Mouse (Mus musculus): Measurements from ENCODE around the gene Gm7714. TPM values are rescaled to one million over a fixed set of nuclear protein-coding genes. Genes with fewer than 3 reads are reported as not detected.

Gene Gm7714
- total RNA-seq (2023): not detected

GRCm38 (mm10) chr5:88268619-88269018 is at the start of gene Gm7714:
TSS of gene Gm7714 (plus strand) at chr5:88268919.

GRCm38 (mm10) chr5:88317012-88317411 is 48.3 kb downstream of the Gm7714 start, which contains the start of gene Prol1:
TSS of gene Prol1 (plus strand) at chr5:88317312.

Other genes with a start within 250 kb of the Gm7714 start
- gene Smr2, start 182.4 kb upstream of the Gm7714 start, total RNA-seq (2023): not detected
- not detected for gene Gm11116, start 157.4 kb upstream of the Gm7714 start, total RNA-seq (2023)
- not detected for gene Gm11115, start 114.8 kb upstream of the Gm7714 start, total RNA-seq (2023)
- not detected for gene Prol1, start 48.4 kb downstream of the Gm7714 start, total RNA-seq (2023)
- gene Amtn, start 107.2 kb downstream of the Gm7714 start, total RNA-seq (2023): not detected
- gene Ambn, start 187.1 kb downstream of the Gm7714 start, total RNA-seq (2023): not detected
- not detected for gene Enam, start 219.1 kb downstream of the Gm7714 start, total RNA-seq (2023)